Mouse (Mus musculus): Measurements from ENCODE around the gene Efcab12. TPM values are rescaled to one million over a fixed set of nuclear protein-coding genes. Genes with fewer than 3 reads are reported as not detected.

Efcab12 gene
- polyA plus RNA-seq, 1 experiment from 2014 or later: 2.3 TPM

- WGBS: 85% methylated on average over 8 of the region's 8 CpGs
- H3K4me1 ChIP-seq (ENCODE audit: insufficient read depth, low read length): 0 out of 2 replicates have a peak, but pooled peaks cover 6% of the 10 kb centered on the region
- no peaks in the 10 kb centered on the region for H3K27me3 ChIP-seq (ENCODE audit: insufficient read depth, low read length)
- no peak overlapping the region for H3K4me3 ChIP-seq (ENCODE audit: low read length)
- no peaks in the 10 kb centered on the region for H3K36me3 ChIP-seq (ENCODE audit: insufficient read depth, low read length)
- no peak overlapping the region for H3K9ac ChIP-seq (replicated peaks; ENCODE audit: low read length)
- no peak for ATAC-seq (ENCODE audit: low FRiP score, low TSS enrichment)
- no peak overlapping the region for H3K4me2 ChIP-seq (replicated peaks; ENCODE audit: low read depth, low read length)
- no peaks in the 10 kb centered on the region for H3K9me3 ChIP-seq (ENCODE audit: low read length)
- H3K27ac ChIP-seq (ENCODE audit: low read length): no peak overlapping the region
Measured at GRCm38 (mm10) chr6:115821216-115821993, 16.8 kb downstream of the Efcab12 start.

DNA sequence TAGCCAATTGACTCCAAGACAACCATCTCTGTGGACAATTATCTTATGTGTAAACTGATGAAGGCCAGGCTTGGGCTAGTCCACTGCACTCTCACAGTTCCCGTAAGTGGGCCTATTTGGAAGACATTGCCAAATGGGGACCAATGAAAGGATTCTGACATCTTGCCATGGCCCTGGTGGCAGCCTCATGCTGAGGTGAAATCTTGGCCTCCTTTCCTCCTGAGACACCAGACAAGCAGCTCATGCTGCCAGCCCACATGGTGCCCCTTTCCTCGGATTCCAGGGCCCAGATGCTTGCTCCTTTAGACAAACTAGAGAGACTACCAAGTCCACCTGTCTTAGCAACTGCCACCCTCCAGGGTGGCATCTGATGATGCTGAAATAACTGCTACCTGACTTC, 20.1 kb downstream of the Efcab12 start:
- Histone ChIP-seq H3K27me3 (ENCODE audit: insufficient read depth, low read length) (no peaks in the 10 kb centered on the region), H3K9ac (replicated peaks; ENCODE audit: low read length) (no peak overlapping the region), H3K36me3 (ENCODE audit: insufficient read depth, low read length) (no peaks in the 10 kb centered on the region), H3K4me1 (ENCODE audit: insufficient read depth, low read length) (no peaks in the 10 kb centered on the region), H3K9me3 (ENCODE audit: low read length) (no peaks in the 10 kb centered on the region), H3K4me2 (replicated peaks; ENCODE audit: low read depth, low read length) (no peak overlapping the region), H3K4me3 (ENCODE audit: low read length) (no peak overlapping the region), H3K27ac (ENCODE audit: low read length) (no peak overlapping the region)
- 82% methylated on average over 2 of the region's 2 CpGs for WGBS
- no peak for ATAC-seq (ENCODE audit: low FRiP score, low TSS enrichment)

GRCm38 (mm10) chr6:115815041-115815440, 23.2 kb downstream of the Efcab12 start:
- no peaks in the 10 kb centered on the region for H3K27me3 ChIP-seq (ENCODE audit: insufficient read depth, low read length)
- H3K9ac ChIP-seq (replicated peaks; ENCODE audit: low read length): no peak overlapping the region
- H3K27ac ChIP-seq (ENCODE audit: low read length): no peak overlapping the region
- no peak overlapping the region for H3K4me2 ChIP-seq (replicated peaks; ENCODE audit: low read depth, low read length)
- no peak for ATAC-seq (ENCODE audit: low FRiP score, low TSS enrichment)
- H3K36me3 ChIP-seq (ENCODE audit: insufficient read depth, low read length): no peaks in the 10 kb centered on the region
- WGBS: 75% methylated on average over 4 of the region's 4 CpGs
- H3K9me3 ChIP-seq (ENCODE audit: low read length): no peaks in the 10 kb centered on the region
- H3K4me1 ChIP-seq (ENCODE audit: insufficient read depth, low read length): no peaks in the 10 kb centered on the region
- no peak overlapping the region for H3K4me3 ChIP-seq (ENCODE audit: low read length)

GRCm38 (mm10) chr6:115814104-115814503, 24.1 kb downstream of the Efcab12 start:
- Histone ChIP-seq H3K4me3 (ENCODE audit: low read length) (no peak overlapping the region), H3K27me3 (ENCODE audit: insufficient read depth, low read length) (no peaks in the 10 kb centered on the region), H3K4me1 (ENCODE audit: insufficient read depth, low read length) (no peaks in the 10 kb centered on the region), H3K9me3 (ENCODE audit: low read length) (no peaks in the 10 kb centered on the region), H3K9ac (replicated peaks; ENCODE audit: low read length) (no peak overlapping the region), H3K27ac (ENCODE audit: low read length) (no peak overlapping the region), H3K4me2 (replicated peaks; ENCODE audit: low read depth, low read length) (no peak overlapping the region), H3K36me3 (ENCODE audit: insufficient read depth, low read length) (no peaks in the 10 kb centered on the region)
- peak; percentile 47 for ATAC-seq (ENCODE audit: low FRiP score, low TSS enrichment)
- 30% methylated on average over 4 of the region's 4 CpGs for WGBS

GRCm38 (mm10) chr6:115811606-115812005, 26.6 kb downstream of the Efcab12 start:
- Histone ChIP-seq H3K27ac (ENCODE audit: low read length) (no peak overlapping the region), H3K9me3 (ENCODE audit: low read length) (no peaks in the 10 kb centered on the region), H3K9ac (replicated peaks; ENCODE audit: low read length) (no peak overlapping the region), H3K4me2 (replicated peaks; ENCODE audit: low read depth, low read length) (no peak overlapping the region), H3K4me3 (ENCODE audit: low read length) (no peak overlapping the region), H3K4me1 (ENCODE audit: insufficient read depth, low read length) (peaks cover 8% of the 10 kb centered on the region), H3K36me3 (ENCODE audit: insufficient read depth, low read length) (peaks cover 9% of the 10 kb centered on the region), H3K27me3 (ENCODE audit: insufficient read depth, low read length) (no peaks in the 10 kb centered on the region)
- WGBS: 69% methylated on average over 8 of the region's 8 CpGs
- no peak for ATAC-seq (ENCODE audit: low FRiP score, low TSS enrichment)

- H3K4me2 ChIP-seq (replicated peaks; ENCODE audit: low read depth, low read length): peak within 1 kb of the TSS; percentile 95
- ATAC-seq (ENCODE audit: low FRiP score, low TSS enrichment): peak; percentile 78; the same call in 1 of the 2 replicates
- H3K4me3 ChIP-seq (ENCODE audit: low read length): peak within 1 kb of the TSS; percentile 95
- H3K4me1 ChIP-seq (ENCODE audit: insufficient read depth, low read length): peaks cover 15% of the 10 kb centered on the region
- H3K27ac ChIP-seq (ENCODE audit: low read length): peak within 1 kb of the TSS; percentile 95
- no peaks in the 10 kb centered on the region for H3K9me3 ChIP-seq (ENCODE audit: low read length)
- H3K27me3 ChIP-seq (ENCODE audit: insufficient read depth, low read length): no peaks in the 10 kb centered on the region
- WGBS: under 1% methylated on average over 47 of the region's 47 CpGs
- peaks cover 36% of the 10 kb centered on the region for H3K36me3 ChIP-seq (ENCODE audit: insufficient read depth, low read length)
- H3K9ac ChIP-seq (replicated peaks; ENCODE audit: low read length): peak within 1 kb of the TSS; percentile 98
Measured at GRCm38 (mm10) chr6:115808488-115809231, 29.6 kb downstream of the Efcab12 start, which contains the start of gene Rpl32. Gene Rpl32, minus strand, starts transcription at chr6:115808747.

GRCm38 (mm10) chr6:115808196-115808487, 30.1 kb downstream of the Efcab12 start:
- peak overlapping the region; percentile 95 for H3K4me2 ChIP-seq (replicated peaks; ENCODE audit: low read depth, low read length)
- peak overlapping the region; percentile 95 for H3K4me3 ChIP-seq (ENCODE audit: low read length)
- H3K27ac ChIP-seq (ENCODE audit: low read length): peak overlapping the region; percentile 95
- H3K27me3 ChIP-seq (ENCODE audit: insufficient read depth, low read length): no peaks in the 10 kb centered on the region
- 0% methylated on average over 22 of the region's 22 CpGs for WGBS
- peak overlapping the region; percentile 98 for H3K9ac ChIP-seq (replicated peaks; ENCODE audit: low read length)
- no peaks in the 10 kb centered on the region for H3K9me3 ChIP-seq (ENCODE audit: low read length)
- peaks cover 38% of the 10 kb centered on the region for H3K36me3 ChIP-seq (ENCODE audit: insufficient read depth, low read length)
- no peak for ATAC-seq (ENCODE audit: low FRiP score, low TSS enrichment)
- H3K4me1 ChIP-seq (ENCODE audit: insufficient read depth, low read length): peaks cover 15% of the 10 kb centered on the region

- Histone ChIP-seq H3K4me2 (replicated peaks; ENCODE audit: low read depth, low read length) (peak overlapping the region; percentile 95), H3K4me3 (ENCODE audit: low read length) (peak overlapping the region; percentile 95), H3K9ac (replicated peaks; ENCODE audit: low read length) (peak overlapping the region; percentile 98), H3K27me3 (ENCODE audit: insufficient read depth, low read length) (no peaks in the 10 kb centered on the region), H3K27ac (ENCODE audit: low read length) (peak overlapping the region; percentile 95), H3K9me3 (ENCODE audit: low read length) (no peaks in the 10 kb centered on the region), H3K4me1 (ENCODE audit: insufficient read depth, low read length) (peaks cover 15% of the 10 kb centered on the region), H3K36me3 (ENCODE audit: insufficient read depth, low read length) (peaks cover 40% of the 10 kb centered on the region)
- 2% methylated on average over 15 of the region's 15 CpGs for WGBS
- no peak for ATAC-seq (ENCODE audit: low FRiP score, low TSS enrichment)
Measured at GRCm38 (mm10) chr6:115807464-115808195, 30.6 kb downstream of the Efcab12 start.

DNA sequence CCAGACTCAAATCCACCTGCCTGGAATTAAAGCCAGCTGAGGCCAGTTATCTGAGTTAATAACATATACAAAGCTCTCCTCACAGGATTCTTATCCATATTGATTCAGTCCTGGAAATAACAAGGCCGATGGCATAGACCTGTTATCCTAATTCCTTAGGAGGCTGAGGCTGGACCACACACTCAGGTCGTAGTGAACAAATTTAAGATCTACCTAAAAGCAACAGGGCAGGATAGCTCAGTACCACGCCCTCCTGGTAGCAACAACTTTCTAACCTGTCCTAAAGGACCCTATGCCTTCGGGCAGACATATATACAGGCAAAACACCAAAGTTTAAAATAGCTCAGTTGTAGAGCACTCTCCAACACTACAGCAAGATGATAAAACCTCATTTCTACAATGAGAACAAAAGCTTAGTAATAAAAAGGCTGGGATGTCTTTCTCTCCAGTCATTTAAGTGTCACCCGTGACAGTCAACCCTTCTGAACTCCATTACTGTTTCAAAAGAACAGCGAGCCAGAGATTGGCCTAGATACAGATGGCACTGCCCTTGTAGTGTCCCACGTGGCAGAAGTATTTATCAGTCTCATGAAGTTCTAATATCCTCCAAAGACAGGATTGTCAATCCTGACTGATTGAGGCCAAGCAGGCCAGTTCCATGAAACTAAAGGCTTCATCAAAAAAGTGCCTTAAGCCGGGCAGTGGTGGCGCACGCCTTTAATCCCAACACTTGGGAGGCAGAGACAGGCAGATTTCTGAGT, 33.6 kb downstream of the Efcab12 start:
- WGBS: 67% methylated on average over 10 of the region's 10 CpGs
- peaks cover 15% of the 10 kb centered on the region for H3K4me1 ChIP-seq (ENCODE audit: insufficient read depth, low read length)
- no peaks in the 10 kb centered on the region for H3K9me3 ChIP-seq (ENCODE audit: low read length)
- no peak overlapping the region for H3K4me2 ChIP-seq (replicated peaks; ENCODE audit: low read depth, low read length)
- H3K9ac ChIP-seq (replicated peaks; ENCODE audit: low read length): no peak overlapping the region
- no peaks in the 10 kb centered on the region for H3K27me3 ChIP-seq (ENCODE audit: insufficient read depth, low read length)
- peaks cover 59% of the 10 kb centered on the region for H3K36me3 ChIP-seq (ENCODE audit: insufficient read depth, low read length)
- H3K27ac ChIP-seq (ENCODE audit: low read length): no peak overlapping the region
- no peak overlapping the region for H3K4me3 ChIP-seq (ENCODE audit: low read length)
- ATAC-seq (ENCODE audit: low FRiP score, low TSS enrichment): no peak

All from kidney, embryonic 16.5 days (tissue).